Comparison of ENCODE assay signal across 17 mouse cellular contexts in the genomic region with DNA sequence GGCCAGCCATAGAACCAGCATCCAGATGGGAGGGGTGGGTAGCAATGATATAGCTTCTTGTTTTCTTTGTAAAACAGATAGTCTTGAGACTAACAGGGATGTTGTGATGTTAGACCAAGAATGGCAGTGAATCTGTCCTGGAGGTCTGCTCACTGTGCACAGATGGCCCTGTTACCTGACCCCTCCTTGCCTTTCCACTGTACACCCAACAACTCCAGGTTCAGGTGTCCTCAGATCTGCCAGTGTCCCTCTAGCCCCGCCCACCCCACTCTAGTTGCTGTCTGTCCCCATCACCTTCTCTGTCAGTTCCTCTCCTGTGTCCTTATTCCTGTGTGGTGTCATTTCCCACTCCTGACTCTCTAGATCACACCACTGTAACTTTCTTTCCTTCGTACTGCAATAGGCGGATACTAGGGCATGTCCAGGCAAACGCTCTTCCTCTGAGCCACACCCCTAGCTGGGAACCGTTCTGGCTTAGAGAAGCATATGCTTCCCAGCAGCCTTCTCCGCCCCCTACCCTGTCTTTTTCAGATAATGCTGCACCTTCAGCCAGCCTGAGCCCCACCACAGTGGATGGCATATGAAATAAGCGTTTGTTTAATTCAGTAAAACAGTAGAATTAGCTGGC. TPM values are rescaled to one million over a fixed set of nuclear protein-coding genes. Genes with fewer than 3 reads are reported as not detected.
DNase-seq lines count a peak whose midpoint lies in the region; ATAC-seq and TF ChIP-seq lines count a peak whose summit lies in the region.
"Had no signal": no experiment of that assay in that cellular context is flagged by ENCODE, and none has a peak within 500 bp of the region (broad histone marks: within the 10 kb centered on the region; RNA-seq: fewer than 3 reads in every experiment).

No protein-coding gene starts in this region.

- WGBS in hindbrain, postnatal 0 days: 67% methylated on average over 7 of the region's 7 CpGs
- 76% methylated on average over 7 of the region's 7 CpGs for WGBS in hindbrain, embryonic 14.5 days
- WGBS in midbrain, embryonic 11.5 days: 72% methylated on average over 7 of the region's 7 CpGs
- 79% methylated on average over 7 of the region's 7 CpGs for WGBS in midbrain, embryonic 10.5 days
- WGBS in liver, embryonic 14.5 days (ENCODE audit: insufficient replicate concordance): 37% methylated on average over 7 of the region's 7 CpGs
- WGBS in stomach, postnatal 0 days: 49% methylated on average over 7 of the region's 7 CpGs

- DNase-seq in hindbrain, postnatal 0 days (ENCODE audit: low spot score): no peak
- DNase-seq in hindbrain, embryonic 14.5 days (ENCODE audit: low spot score): no peak
- peak; percentile 31 for DNase-seq in midbrain, embryonic 11.5 days (ENCODE audit: low spot score, missing footprints)
- no peak for DNase-seq in midbrain, embryonic 10.5 days (ENCODE audit: low spot score)
- DNase-seq in liver, embryonic 14.5 days (ENCODE audit: low read depth in 3 of 3, low spot score in 3 of 3): no peak
- no peak for DNase-seq in stomach, postnatal 0 days (ENCODE audit: low spot score)
- no peak for DNase-seq in neural tube, embryonic 10.5 days (ENCODE audit: extremely low spot score, low spot score)
- DNase-seq: adrenal gland, postnatal 14 days; cerebellum, postnatal 36 days; kidney, adult 18-20 months; thymus, adult 2 months had no signal

- no peaks in the 10 kb centered on the region for H3K27me3 ChIP-seq in hindbrain, postnatal 0 days (ENCODE audit: insufficient read depth, low read length)
- no peaks in the 10 kb centered on the region for H3K27me3 ChIP-seq in hindbrain, embryonic 14.5 days (ENCODE audit: control insufficient read depth, insufficient read depth, low read length)
- no peaks in the 10 kb centered on the region for H3K27me3 ChIP-seq in midbrain, embryonic 11.5 days (ENCODE audit: control insufficient read depth, insufficient read depth, low read length)
- no peaks in the 10 kb centered on the region for H3K27me3 ChIP-seq in midbrain, embryonic 10.5 days (ENCODE audit: low read depth, poor library complexity, severe bottlenecking)
- no peaks in the 10 kb centered on the region for H3K27me3 ChIP-seq in liver, embryonic 14.5 days (ENCODE audit: control insufficient read depth, insufficient read depth, low read length)
- H3K27me3 ChIP-seq in stomach, postnatal 0 days (ENCODE audit: control insufficient read depth, insufficient read depth, low read length): no peaks in the 10 kb centered on the region
- H3K27me3 ChIP-seq: CH12.LX; embryonic facial prominence, embryonic 15.5 days had no signal

- no peak for TF ChIP-seq CTCF in hindbrain, postnatal 0 days (IDR thresholded peaks at IDR 0.05; ENCODE audit: low read depth)
- TF ChIP-seq CTCF in liver, embryonic 14.5 days (IDR thresholded peaks at IDR 0.05; ENCODE audit: low read depth): no peak
- TF ChIP-seq CTCF in stomach, postnatal 0 days (IDR thresholded peaks at IDR 0.05; ENCODE audit: low read depth): no peak

- H3K4me3 ChIP-seq in hindbrain, postnatal 0 days (ENCODE audit: low read length): no peak overlapping the region
- no peak overlapping the region for H3K4me3 ChIP-seq in hindbrain, embryonic 14.5 days (replicated peaks; ENCODE audit: low read length)
- H3K4me3 ChIP-seq in midbrain, embryonic 11.5 days (ENCODE audit: low read depth, low read length): no peak overlapping the region
- H3K4me3 ChIP-seq in midbrain, embryonic 10.5 days: no peak overlapping the region
- no peak overlapping the region for H3K4me3 ChIP-seq in liver, embryonic 14.5 days (ENCODE audit: insufficient read depth in 1 of 2, low read depth in 2 of 2, low read length in 2 of 2)
- H3K4me3 ChIP-seq in stomach, postnatal 0 days (ENCODE audit: low read depth, low read length): no peak overlapping the region
- H3K4me3 ChIP-seq: embryonic facial prominence, embryonic 15.5 days had no signal

- H3K36me3 ChIP-seq in hindbrain, postnatal 0 days (ENCODE audit: insufficient read depth, low read length): peaks cover 11% of the 10 kb centered on the region; the same call in 1 of the 2 replicates
- H3K36me3 ChIP-seq in hindbrain, embryonic 14.5 days (replicated peaks; ENCODE audit: control insufficient read depth, insufficient read depth): peaks cover 12% of the 10 kb centered on the region
- H3K36me3 ChIP-seq in midbrain, embryonic 11.5 days (ENCODE audit: control insufficient read depth, insufficient read depth, low read length): no peaks in the 10 kb centered on the region; the same call in 1 of the 2 replicates
- H3K36me3 ChIP-seq in midbrain, embryonic 10.5 days: peaks cover 9% of the 10 kb centered on the region
- no peaks in the 10 kb centered on the region; the same call in 1 of the 2 replicates for H3K36me3 ChIP-seq in liver, embryonic 14.5 days (replicated peaks; ENCODE audit: control insufficient read depth, insufficient read depth, low read depth)
- no peaks in the 10 kb centered on the region; the same call in 1 of the 2 replicates for H3K36me3 ChIP-seq in stomach, postnatal 0 days (ENCODE audit: control insufficient read depth, insufficient read depth, low read length)

- H3K9me3 ChIP-seq in hindbrain, postnatal 0 days (ENCODE audit: low read length): no peaks in the 10 kb centered on the region
- H3K9me3 ChIP-seq in hindbrain, embryonic 14.5 days (ENCODE audit: control insufficient read depth, low read length): no peaks in the 10 kb centered on the region
- no peaks in the 10 kb centered on the region for H3K9me3 ChIP-seq in midbrain, embryonic 11.5 days (ENCODE audit: control insufficient read depth, low read length)
- H3K9me3 ChIP-seq in midbrain, embryonic 10.5 days (replicated peaks): no peaks in the 10 kb centered on the region
- H3K9me3 ChIP-seq in liver, embryonic 14.5 days (ENCODE audit: control insufficient read depth, low read length): no peaks in the 10 kb centered on the region
- H3K9me3 ChIP-seq in stomach, postnatal 0 days (ENCODE audit: control insufficient read depth, low read length): no peaks in the 10 kb centered on the region
- H3K9me3 ChIP-seq: embryonic facial prominence, embryonic 15.5 days had no signal

- H3K9ac ChIP-seq in hindbrain, postnatal 0 days (replicated peaks; ENCODE audit: low read length): no peak overlapping the region
- no peak overlapping the region for H3K9ac ChIP-seq in hindbrain, embryonic 14.5 days
- no peak overlapping the region for H3K9ac ChIP-seq in midbrain, embryonic 11.5 days (ENCODE audit: low read length)
- H3K9ac ChIP-seq in liver, embryonic 14.5 days (replicated peaks): no peak overlapping the region
- H3K9ac ChIP-seq in stomach, postnatal 0 days (ENCODE audit: low read length): no peak overlapping the region
- H3K9ac ChIP-seq: embryonic facial prominence, embryonic 15.5 days had no signal

- no peak for ATAC-seq in hindbrain, postnatal 0 days
- no peak for ATAC-seq in hindbrain, embryonic 14.5 days (ENCODE audit: low FRiP score)
- no peak for ATAC-seq in midbrain, embryonic 11.5 days (ENCODE audit: low FRiP score)
- peak; percentile 34; the same call in 1 of the 2 replicates for ATAC-seq in liver, embryonic 14.5 days (ENCODE audit: insufficient read depth)
- ATAC-seq in stomach, postnatal 0 days (ENCODE audit: low FRiP score, low TSS enrichment): 0 out of 2 replicates have a peak, but pooled peaks have one; percentile 29

- H3K4me2 ChIP-seq in hindbrain, postnatal 0 days (ENCODE audit: low read depth, low read length): no peak overlapping the region
- H3K4me2 ChIP-seq in hindbrain, embryonic 14.5 days (replicated peaks): no peak overlapping the region
- H3K4me2 ChIP-seq in midbrain, embryonic 11.5 days: no peak overlapping the region
- H3K4me2 ChIP-seq in liver, embryonic 14.5 days (ENCODE audit: low read depth): no peak overlapping the region
- no peak overlapping the region for H3K4me2 ChIP-seq in stomach, postnatal 0 days (replicated peaks; ENCODE audit: low read depth)
- H3K4me2 ChIP-seq: embryonic facial prominence, embryonic 15.5 days had no signal

- H3K27ac ChIP-seq in hindbrain, postnatal 0 days: peak overlapping the region; percentile 64
- H3K27ac ChIP-seq in hindbrain, embryonic 14.5 days: no peak overlapping the region
- no peak overlapping the region for H3K27ac ChIP-seq in midbrain, embryonic 11.5 days (ENCODE audit: low read depth, low read length)
- H3K27ac ChIP-seq in midbrain, embryonic 10.5 days (replicated peaks): no peak overlapping the region
- H3K27ac ChIP-seq in liver, embryonic 14.5 days: no peak overlapping the region
- H3K27ac ChIP-seq in stomach, postnatal 0 days (replicated peaks): peak overlapping the region; percentile 63; the same call in 1 of the 2 replicates
- H3K27ac ChIP-seq: embryonic facial prominence, embryonic 15.5 days had no signal

- TF ChIP-seq EP300 in liver, embryonic 14.5 days (IDR thresholded peaks at IDR 0.05; ENCODE audit: low read depth): no peak
- no peak for TF ChIP-seq EP300 in stomach, postnatal 0 days (optimal IDR thresholded peaks at IDR 0.05)

- H3K4me1 ChIP-seq in hindbrain, postnatal 0 days (ENCODE audit: insufficient read depth, low read length): no peaks in the 10 kb centered on the region; the same call in 1 of the 2 replicates
- no peaks in the 10 kb centered on the region for H3K4me1 ChIP-seq in hindbrain, embryonic 14.5 days (replicated peaks; ENCODE audit: control insufficient read depth, insufficient read depth, low read length)
- H3K4me1 ChIP-seq in midbrain, embryonic 11.5 days (ENCODE audit: control insufficient read depth, insufficient read depth, low read length): no peaks in the 10 kb centered on the region
- H3K4me1 ChIP-seq in midbrain, embryonic 10.5 days: peaks cover 16% of the 10 kb centered on the region
- H3K4me1 ChIP-seq in liver, embryonic 14.5 days (replicated peaks; ENCODE audit: control insufficient read depth in 2 of 2, insufficient read depth in 2 of 2, low read length in 1 of 2): peaks cover 0 to 9% of the 10 kb centered on the region in 2 experiments; a peak in 2 of 4 replicates
- H3K4me1 ChIP-seq in stomach, postnatal 0 days (replicated peaks; ENCODE audit: control insufficient read depth, insufficient read depth): peaks cover 3% of the 10 kb centered on the region; the same call in 1 of the 2 replicates

RNA-seq across cellular contexts. Expression of gene Prnd, which starts 18.3 kb away (rescaled TPM):
- total RNA-seq in hindbrain, postnatal 0 days (2014; rRNA removed): 4.4 and 5.6 TPM in 2 replicates
- polyA plus RNA-seq in hindbrain, postnatal 0 days (2015; fragmentation: Nextera tagmentation; extraction: Ambion mirVana): 6.4 and 7.2 TPM in 2 replicates
- polyA plus RNA-seq in hindbrain, embryonic 14.5 days (2014; fragmentation: Nextera tagmentation; extraction: Ambion mirVana): 11.8 and 15.0 TPM in 2 replicates
- polyA plus RNA-seq in midbrain, embryonic 11.5 days (2014; fragmentation: Nextera tagmentation; extraction: Ambion mirVana): 5.3 and 6.9 TPM in 2 replicates
- polyA plus RNA-seq in midbrain, embryonic 10.5 days (2016; fragmentation: Nextera tagmentation; extraction: Ambion mirVana): 3.6 and 5.1 TPM in 2 replicates
- polyA plus RNA-seq in liver, embryonic 14.5 days (2012; rRNA removed): 0.16 and 0.21 TPM in 2 replicates
- 0.11 TPM in 1 of 2 replicates, not detected in the other for polyA plus RNA-seq in liver, embryonic 14.5 days (2014; fragmentation: Nextera tagmentation; extraction: Ambion mirVana)
- polyA plus RNA-seq in stomach, postnatal 0 days (2015; fragmentation: Nextera tagmentation; extraction: Ambion mirVana): 16.3 and 22.8 TPM in 2 replicates
- total RNA-seq: layer of hippocampus, adult 18-20 months had no signal

RNA-seq across cellular contexts. Expression of gene Prn, which starts 22.6 kb away (rescaled TPM):
- not detected in 2 replicates for total RNA-seq in hindbrain, postnatal 0 days (2014; rRNA removed)
- polyA plus RNA-seq in hindbrain, postnatal 0 days (2015; fragmentation: Nextera tagmentation; extraction: Ambion mirVana): 0.25 and 0.26 TPM in 2 replicates
- not detected in 2 replicates for polyA plus RNA-seq in hindbrain, embryonic 14.5 days (2014; fragmentation: Nextera tagmentation; extraction: Ambion mirVana)
- polyA plus RNA-seq in midbrain, embryonic 11.5 days (2014; fragmentation: Nextera tagmentation; extraction: Ambion mirVana): not detected in 2 replicates
- not detected in 2 replicates for polyA plus RNA-seq in midbrain, embryonic 10.5 days (2016; fragmentation: Nextera tagmentation; extraction: Ambion mirVana)
- not detected in 2 replicates for polyA plus RNA-seq in liver, embryonic 14.5 days (2012; rRNA removed)
- polyA plus RNA-seq in liver, embryonic 14.5 days (2014; fragmentation: Nextera tagmentation; extraction: Ambion mirVana): not detected in 2 replicates
- polyA plus RNA-seq in stomach, postnatal 0 days (2015; fragmentation: Nextera tagmentation; extraction: Ambion mirVana): 0.17 TPM in 2 replicates
- total RNA-seq: CH12.LX; layer of hippocampus, adult 18-20 months had no signal
- polyA plus RNA-seq: embryonic facial prominence, embryonic 15.5 days; hindbrain, embryonic 11.5 days; neural tube, embryonic 11.5 days; spleen, adult 2 months; thymus, adult 2 months had no signal

RNA-seq across cellular contexts. Expression of gene Prnp, which starts 22.7 kb away (rescaled TPM):
- 203 and 212 TPM in 2 replicates for total RNA-seq in hindbrain, postnatal 0 days (2014; rRNA removed)
- polyA plus RNA-seq in hindbrain, postnatal 0 days (2015; fragmentation: Nextera tagmentation; extraction: Ambion mirVana): 227 and 234 TPM in 2 replicates
- polyA plus RNA-seq in hindbrain, embryonic 14.5 days (2014; fragmentation: Nextera tagmentation; extraction: Ambion mirVana): 99.5 and 101 TPM in 2 replicates
- 27.2 and 29.7 TPM in 2 replicates for polyA plus RNA-seq in midbrain, embryonic 11.5 days (2014; fragmentation: Nextera tagmentation; extraction: Ambion mirVana)
- 18.8 and 32.1 TPM in 2 replicates for polyA plus RNA-seq in midbrain, embryonic 10.5 days (2016; fragmentation: Nextera tagmentation; extraction: Ambion mirVana)
- polyA plus RNA-seq in liver, embryonic 14.5 days (2012; rRNA removed): 12.5 and 15.6 TPM in 2 replicates
- 16.9 and 20.3 TPM in 2 replicates for polyA plus RNA-seq in liver, embryonic 14.5 days (2014; fragmentation: Nextera tagmentation; extraction: Ambion mirVana)
- 87.5 and 102 TPM in 2 replicates for polyA plus RNA-seq in stomach, postnatal 0 days (2015; fragmentation: Nextera tagmentation; extraction: Ambion mirVana)

Comparison
In these comparisons a context has a peak if more than half of its experiments do, and no peak if none do; other contexts are left out.
1. H3K27ac ChIP-seq: peak in hindbrain, postnatal 0 days (single experiment) and stomach, postnatal 0 days (single experiment); none in hindbrain, embryonic 14.5 days (single experiment), midbrain, embryonic 11.5 days (single experiment), midbrain, embryonic 10.5 days (single experiment) and liver, embryonic 14.5 days (single experiment).
2. ATAC-seq: peak in liver, embryonic 14.5 days (single experiment) and stomach, postnatal 0 days (single experiment); none in hindbrain, postnatal 0 days (single experiment), hindbrain, embryonic 14.5 days (single experiment) and midbrain, embryonic 11.5 days (single experiment).